Comparison of ENCODE assay signal across 15 mouse cellular contexts in genomic region chr11:88470599-88470998, GRCm38 (mm10).
A peak's percentile ranks its signal among the peaks of the same experiment; 100 is the strongest.
DNase-seq lines count a peak whose midpoint lies in the region; ATAC-seq and TF ChIP-seq lines count a peak whose summit lies in the region.
"Had no signal": no experiment of that assay in that cellular context is flagged by ENCODE, and none has a peak within 500 bp of the region (broad histone marks: within the 10 kb centered on the region; RNA-seq: fewer than 3 reads in every experiment).

No protein-coding gene starts in this region.

- no peak for DNase-seq in heart, adult 2 months
- no peak for DNase-seq in heart, adult 8-10 months (ENCODE audit: low spot score)
- DNase-seq in kidney, adult 11 months, result no peak
- DNase-seq in neural tube, embryonic 10.5 days (ENCODE audit: extremely low spot score, low spot score), result no peak
- no peak for DNase-seq in T-cell, adult 2 months (ENCODE audit: low spot score)
- DNase-seq: B cell, adult 2 months; cerebellum, adult 11-12 months; kidney, postnatal 25 days; right cerebral cortex, postnatal 14 days had no signal

- no peak for TF ChIP-seq EP300 in heart, adult 2 months (IDR thresholded peaks at IDR 0.05; ENCODE audit: insufficient read depth, low read depth, low read length)

- intact Hi-C loops in heart, adult 2 months (cut with DNase I), result no loop called here

- H3K36me3 ChIP-seq in heart, adult 2 months (ENCODE audit: control insufficient read depth, insufficient read depth, low read length), result peaks cover 2% of the 10 kb centered on the region; the same call in 1 of the 2 replicates
- no peaks in the 10 kb centered on the region for H3K36me3 ChIP-seq in kidney, embryonic 14.5 days (ENCODE audit: control insufficient read depth, insufficient read depth, low read length)
- H3K36me3 ChIP-seq in neural tube, embryonic 13.5 days, result no peaks in the 10 kb centered on the region
- H3K36me3 ChIP-seq: embryonic facial prominence, embryonic 15.5 days; lung, embryonic 15.5 days had no signal

- no peak for TF ChIP-seq CTCF in heart, adult 2 months (IDR thresholded peaks at IDR 0.05)

- H3K9me3 ChIP-seq in kidney, embryonic 14.5 days (ENCODE audit: control insufficient read depth, low read length), result no peaks in the 10 kb centered on the region
- no peaks in the 10 kb centered on the region for H3K9me3 ChIP-seq in neural tube, embryonic 13.5 days
- H3K9me3 ChIP-seq: embryonic facial prominence, embryonic 15.5 days; limb, embryonic 10.5 days; lung, embryonic 15.5 days had no signal

- H3K27me3 ChIP-seq in heart, adult 2 months (ENCODE audit: control insufficient read depth, insufficient read depth, low read length), result no peaks in the 10 kb centered on the region
- H3K27me3 ChIP-seq in kidney, embryonic 14.5 days (ENCODE audit: control insufficient read depth, insufficient read depth, low read length), result no peaks in the 10 kb centered on the region
- H3K27me3 ChIP-seq in neural tube, embryonic 13.5 days, result no peaks in the 10 kb centered on the region
- H3K27me3 ChIP-seq: embryonic facial prominence, embryonic 15.5 days; lung, embryonic 15.5 days had no signal

- peak overlapping the region; percentile 24 for H3K27ac ChIP-seq in heart, adult 2 months
- peak overlapping the region; percentile 11; the same call in 1 of the 2 replicates for H3K27ac ChIP-seq in kidney, embryonic 14.5 days (ENCODE audit: low read depth, low read length)
- H3K27ac ChIP-seq in neural tube, embryonic 13.5 days (replicated peaks), result peak overlapping the region; percentile 79; the same call in 1 of the 2 replicates
- H3K27ac ChIP-seq: embryonic facial prominence, embryonic 15.5 days; limb, embryonic 10.5 days; lung, embryonic 15.5 days had no signal

- H3K9ac ChIP-seq in heart, adult 2 months (ENCODE audit: low read depth, low read length), result no peak overlapping the region
- H3K9ac ChIP-seq in kidney, embryonic 14.5 days (ENCODE audit: low read depth, low read length), result no peak overlapping the region
- H3K9ac ChIP-seq in neural tube, embryonic 13.5 days, result no peak overlapping the region
- H3K9ac ChIP-seq: embryonic facial prominence, embryonic 15.5 days; lung, embryonic 15.5 days had no signal

- no peak for TF ChIP-seq POLR2A in heart, adult 2 months (IDR thresholded peaks at IDR 0.05; ENCODE audit: insufficient read depth, low read depth, low read length)

- H3K4me1 ChIP-seq in heart, adult 2 months (ENCODE audit: control insufficient read depth, insufficient read depth, low read length), result peaks cover 11% of the 10 kb centered on the region
- H3K4me1 ChIP-seq in kidney, embryonic 14.5 days (ENCODE audit: control insufficient read depth, insufficient read depth, low read length), result peaks cover 48% of the 10 kb centered on the region
- H3K4me1 ChIP-seq in neural tube, embryonic 13.5 days (replicated peaks), result peaks cover 73% of the 10 kb centered on the region

- no peak overlapping the region for H3K4me3 ChIP-seq in heart, adult 2 months
- no peak overlapping the region for H3K4me3 ChIP-seq in kidney, embryonic 14.5 days (ENCODE audit: low read length)
- no peak overlapping the region for H3K4me3 ChIP-seq in neural tube, embryonic 13.5 days
- H3K4me3 ChIP-seq: embryonic facial prominence, embryonic 15.5 days; limb, embryonic 10.5 days; lung, embryonic 15.5 days had no signal

- no peaks in the 10 kb centered on the region for H3K79me2 ChIP-seq in heart, adult 2 months (replicated peaks; ENCODE audit: control insufficient read depth, insufficient read depth, low read length)

- H3K4me2 ChIP-seq in kidney, embryonic 14.5 days (replicated peaks; ENCODE audit: low read depth, low read length), result no peak overlapping the region
- no peak overlapping the region for H3K4me2 ChIP-seq in neural tube, embryonic 13.5 days
- H3K4me2 ChIP-seq: embryonic facial prominence, embryonic 15.5 days; lung, embryonic 15.5 days had no signal

- no peak for ATAC-seq in kidney, embryonic 14.5 days (ENCODE audit: low FRiP score, low TSS enrichment)
- no peak for ATAC-seq in neural tube, embryonic 13.5 days (ENCODE audit: low read depth)
- no peak for ATAC-seq in frontal cortex, adult (ENCODE audit: low TSS enrichment)

Comparison
In these comparisons a context has a peak if more than half of its experiments do, and no peak if none do; other contexts are left out.
1. H3K27ac ChIP-seq: peak in every context shown above with its lines; median percentile 79 in neural tube, embryonic 13.5 days; 24 in heart, adult 2 months; 11 in kidney, embryonic 14.5 days.